Mouse (Mus musculus): ENCODE measurements at regions not wholly inside any gene's neighbourhood (a gene's known extent, or its start where the extent isn't known, plus 50 kb on each side); places are given as distances from the start of the nearest gene placed in this dataset.

DNA sequence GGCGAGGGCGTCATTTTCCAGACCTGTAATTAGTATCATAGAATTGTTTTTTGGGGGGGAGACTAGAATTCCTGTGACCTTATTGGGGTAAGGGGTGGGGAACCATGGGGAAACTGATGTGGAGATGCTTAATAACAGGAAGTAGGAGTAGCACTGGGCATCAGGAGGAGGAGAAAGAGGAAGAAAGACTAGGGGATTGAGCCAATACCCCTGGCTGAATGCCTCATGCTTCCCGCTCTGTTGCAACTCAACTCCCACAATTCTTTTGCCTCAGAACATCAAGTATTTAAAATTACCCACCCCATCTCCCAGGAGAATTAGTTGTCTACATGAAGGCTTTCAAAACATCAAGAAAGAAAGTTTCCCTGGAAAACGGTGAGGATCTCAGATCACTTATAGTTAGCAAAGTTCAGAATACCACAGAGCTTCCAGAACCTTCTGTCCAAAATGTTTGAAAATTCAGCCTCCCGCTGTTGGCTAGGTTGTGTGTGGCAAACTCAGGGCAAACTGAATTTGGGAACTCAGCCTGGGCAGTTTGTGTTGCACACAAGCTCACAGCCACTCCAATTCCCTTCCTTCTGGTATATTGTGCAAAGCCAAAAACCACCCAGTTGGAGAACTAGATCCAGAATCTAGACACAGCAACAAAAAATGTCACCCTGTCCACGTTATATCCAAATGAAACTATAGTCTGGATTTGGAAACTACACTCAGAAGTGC is 209.8 kb downstream of the Icos start:
- TF ChIP-seq POLR2A (IDR thresholded peaks at IDR 0.05; ENCODE audit: extremely low read depth, insufficient read depth, low read length) (no peak), CTCF (IDR thresholded peaks at IDR 0.05; ENCODE audit: low read depth, low read length) (no peak)
- 82% methylated on average over 6 of the region's 6 CpGs for WGBS
- Histone ChIP-seq H3K9ac (ENCODE audit: low read depth, low read length) (no peak overlapping the region), H3K27me3 (ENCODE audit: control insufficient read depth, insufficient read depth, low read length) (no peaks in the 10 kb centered on the region), H3K36me3 (ENCODE audit: control insufficient read depth, insufficient read depth, low read length) (no peaks in the 10 kb centered on the region), H3K27ac (replicated peaks; ENCODE audit: insufficient read depth, low read depth, low read length) (no peak overlapping the region), H3K4me1 (ENCODE audit: control insufficient read depth, insufficient read depth, low read length) (no peaks in the 10 kb centered on the region), H3K79me2 (ENCODE audit: control insufficient read depth, insufficient read depth, low read length) (no peaks in the 10 kb centered on the region), H3K4me3 (ENCODE audit: insufficient read depth, low read depth, low read length) (no peak overlapping the region)
- no peak for DNase-seq (ENCODE audit: extremely low read depth, low read depth, low spot score)

DNA sequence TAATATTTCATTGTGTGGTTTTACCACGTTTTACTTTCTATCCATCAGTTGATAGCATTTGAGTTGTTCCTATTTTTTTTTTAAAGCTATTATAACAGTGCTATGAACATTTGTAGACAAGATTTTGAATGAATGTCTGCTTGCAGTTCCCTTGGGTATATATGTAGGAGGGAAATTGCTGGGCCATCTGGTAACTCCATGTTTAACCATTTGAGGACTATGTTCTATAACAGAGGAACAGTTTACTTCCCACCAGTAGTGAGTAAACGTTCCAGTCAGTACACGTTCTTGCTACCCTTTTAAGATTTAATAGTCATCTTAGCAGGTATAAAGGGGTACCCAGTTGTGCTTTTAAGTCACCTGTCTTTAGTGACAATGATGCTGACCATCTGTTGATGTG is 213.2 kb downstream of the Icos start:
- no peak overlapping the region for H3K27ac ChIP-seq (replicated peaks; ENCODE audit: insufficient read depth, low read depth, low read length)
- no peak for TF ChIP-seq POLR2A (IDR thresholded peaks at IDR 0.05; ENCODE audit: extremely low read depth, insufficient read depth, low read length)
- TF ChIP-seq CTCF (IDR thresholded peaks at IDR 0.05; ENCODE audit: low read depth, low read length): no peak
- H3K4me3 ChIP-seq (ENCODE audit: insufficient read depth, low read depth, low read length): no peak overlapping the region
- 75% methylated on average over 3 of the region's 3 CpGs for WGBS
- no peaks in the 10 kb centered on the region for H3K27me3 ChIP-seq (ENCODE audit: control insufficient read depth, insufficient read depth, low read length)
- DNase-seq (ENCODE audit: extremely low read depth, low read depth, low spot score): no peak
- no peak overlapping the region for H3K9ac ChIP-seq (ENCODE audit: low read depth, low read length)
- H3K4me1 ChIP-seq (ENCODE audit: control insufficient read depth, insufficient read depth, low read length): no peaks in the 10 kb centered on the region
- no peaks in the 10 kb centered on the region for H3K79me2 ChIP-seq (ENCODE audit: control insufficient read depth, insufficient read depth, low read length)
- no peaks in the 10 kb centered on the region for H3K36me3 ChIP-seq (ENCODE audit: control insufficient read depth, insufficient read depth, low read length)

DNA sequence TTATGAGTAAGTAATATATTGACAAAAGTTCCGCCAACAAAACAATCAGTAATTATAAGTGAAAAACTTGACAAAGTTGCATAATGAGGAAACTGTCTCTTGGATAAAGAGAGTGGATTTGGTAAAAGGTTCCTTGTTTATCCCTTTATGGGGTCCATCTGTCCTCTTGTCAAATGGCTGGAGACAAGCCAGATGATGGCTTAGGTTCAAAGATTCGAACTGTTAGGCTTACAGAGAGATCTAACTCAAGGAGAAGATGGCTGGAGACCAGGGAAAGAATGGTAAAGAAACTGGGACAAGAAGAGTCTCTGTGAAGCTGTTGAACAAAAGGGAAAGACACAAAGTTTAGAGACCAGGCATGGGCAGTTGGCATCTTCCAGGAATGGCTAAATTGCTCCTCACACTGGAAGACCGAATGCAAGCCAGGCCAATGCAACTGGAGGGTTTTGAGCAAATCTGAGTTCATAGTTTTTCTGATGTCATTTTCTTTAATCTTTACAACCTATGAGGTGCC is 220.9 kb downstream of the Icos start:
- Histone ChIP-seq H3K4me3 (ENCODE audit: insufficient read depth, low read depth, low read length) (no peak overlapping the region), H3K9ac (ENCODE audit: low read depth, low read length) (no peak overlapping the region), H3K4me1 (ENCODE audit: control insufficient read depth, insufficient read depth, low read length) (no peaks in the 10 kb centered on the region), H3K36me3 (ENCODE audit: control insufficient read depth, insufficient read depth, low read length) (no peaks in the 10 kb centered on the region), H3K27me3 (ENCODE audit: control insufficient read depth, insufficient read depth, low read length) (peaks cover under 1% of the 10 kb centered on the region; the same call in 1 of the 2 replicates), H3K79me2 (ENCODE audit: control insufficient read depth, insufficient read depth, low read length) (no peaks in the 10 kb centered on the region), H3K27ac (replicated peaks; ENCODE audit: insufficient read depth, low read depth, low read length) (no peak overlapping the region)
- 92% methylated on average over 3 of the region's 3 CpGs for WGBS
- DNase-seq (ENCODE audit: extremely low read depth, low read depth, low spot score): no peak
- TF ChIP-seq POLR2A (IDR thresholded peaks at IDR 0.05; ENCODE audit: extremely low read depth, insufficient read depth, low read length) (no peak), CTCF (IDR thresholded peaks at IDR 0.05; ENCODE audit: low read depth, low read length) (no peak)

DNA sequence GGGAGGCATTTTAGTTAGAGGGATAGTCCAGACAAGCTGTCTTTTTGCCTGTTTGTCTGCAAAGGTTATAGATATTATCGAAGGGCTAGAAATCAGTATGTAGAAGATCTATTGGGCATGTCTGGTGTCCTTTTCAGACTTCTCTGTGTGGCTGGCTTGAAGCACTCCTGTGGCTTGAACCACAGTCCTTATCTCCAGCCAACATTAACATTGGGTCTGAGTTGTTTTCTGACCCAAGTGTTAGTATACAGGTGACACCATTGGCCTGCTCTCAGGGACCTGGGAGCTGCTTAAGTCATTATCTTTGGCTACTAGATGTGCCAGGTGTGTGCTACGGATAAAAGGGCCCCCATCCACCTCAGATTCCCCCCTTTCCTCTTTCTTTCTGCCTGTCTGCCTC is 223.3 kb downstream of the Icos start:
- H3K27ac ChIP-seq (replicated peaks; ENCODE audit: insufficient read depth, low read depth, low read length): no peak overlapping the region
- peaks cover 3% of the 10 kb centered on the region; the same call in 1 of the 2 replicates for H3K27me3 ChIP-seq (ENCODE audit: control insufficient read depth, insufficient read depth, low read length)
- H3K36me3 ChIP-seq (ENCODE audit: control insufficient read depth, insufficient read depth, low read length): no peaks in the 10 kb centered on the region
- H3K4me1 ChIP-seq (ENCODE audit: control insufficient read depth, insufficient read depth, low read length): no peaks in the 10 kb centered on the region
- TF ChIP-seq POLR2A (IDR thresholded peaks at IDR 0.05; ENCODE audit: extremely low read depth, insufficient read depth, low read length) (no peak), CTCF (IDR thresholded peaks at IDR 0.05; ENCODE audit: low read depth, low read length) (no peak)
- H3K9ac ChIP-seq (ENCODE audit: low read depth, low read length): no peak overlapping the region
- no peak overlapping the region for H3K4me3 ChIP-seq (ENCODE audit: insufficient read depth, low read depth, low read length)
- WGBS: 80% methylated on average over 2 of the region's 2 CpGs
- no peaks in the 10 kb centered on the region for H3K79me2 ChIP-seq (ENCODE audit: control insufficient read depth, insufficient read depth, low read length)
- no peak for DNase-seq (ENCODE audit: extremely low read depth, low read depth, low spot score)

DNA sequence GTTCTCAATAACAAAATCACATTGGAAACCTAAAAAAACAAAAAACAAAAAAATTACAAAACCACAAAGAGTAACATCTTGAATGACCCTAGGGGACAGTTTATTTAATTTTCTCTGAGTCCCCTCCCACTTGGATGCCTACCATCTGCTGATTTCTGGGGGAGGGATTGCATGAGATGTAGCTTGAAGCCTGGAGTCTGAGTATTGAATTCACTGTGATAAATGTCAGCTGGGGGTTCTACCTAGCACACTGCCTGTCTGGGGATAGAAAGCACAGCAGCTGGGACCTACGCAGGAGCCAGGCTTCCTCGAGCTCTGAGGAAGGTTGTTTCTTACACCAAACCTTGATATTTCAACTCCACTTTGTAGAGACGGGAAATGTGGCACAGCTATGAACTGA is 224.4 kb downstream of the Icos start:
- H3K4me1 ChIP-seq (ENCODE audit: control insufficient read depth, insufficient read depth, low read length): no peaks in the 10 kb centered on the region
- 83% methylated on average over 3 of the region's 3 CpGs for WGBS
- no peak overlapping the region for H3K27ac ChIP-seq (replicated peaks; ENCODE audit: insufficient read depth, low read depth, low read length)
- no peak overlapping the region for H3K9ac ChIP-seq (ENCODE audit: low read depth, low read length)
- H3K4me3 ChIP-seq (ENCODE audit: insufficient read depth, low read depth, low read length): no peak overlapping the region
- H3K27me3 ChIP-seq (ENCODE audit: control insufficient read depth, insufficient read depth, low read length): peaks cover 3% of the 10 kb centered on the region; the same call in 1 of the 2 replicates
- H3K79me2 ChIP-seq (ENCODE audit: control insufficient read depth, insufficient read depth, low read length): no peaks in the 10 kb centered on the region
- no peaks in the 10 kb centered on the region for H3K36me3 ChIP-seq (ENCODE audit: control insufficient read depth, insufficient read depth, low read length)
- TF ChIP-seq POLR2A (IDR thresholded peaks at IDR 0.05; ENCODE audit: extremely low read depth, insufficient read depth, low read length) (no peak), CTCF (IDR thresholded peaks at IDR 0.05; ENCODE audit: low read depth, low read length) (no peak)
- no peak for DNase-seq (ENCODE audit: extremely low read depth, low read depth, low spot score)

DNA sequence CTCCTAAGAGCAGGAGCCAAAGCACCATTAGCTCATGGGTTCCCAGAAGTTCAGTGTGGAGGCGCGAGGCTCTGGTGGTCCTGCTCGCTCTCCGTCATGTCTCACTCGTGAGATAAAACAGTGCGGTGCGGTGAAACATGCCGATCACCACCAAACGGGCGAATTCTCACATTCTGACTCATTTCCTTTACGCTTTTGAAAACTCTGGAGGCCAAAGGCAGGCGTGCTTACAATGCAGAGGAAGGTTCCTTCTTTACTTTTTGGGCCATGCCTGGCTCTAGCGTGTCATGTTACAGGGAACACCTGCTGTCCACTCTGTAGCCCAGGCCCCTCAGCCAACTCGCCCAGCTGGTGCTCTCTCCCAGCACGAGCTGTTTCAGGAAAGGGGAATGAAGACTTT is 225.4 kb downstream of the Icos start:
- no peaks in the 10 kb centered on the region for H3K36me3 ChIP-seq (ENCODE audit: control insufficient read depth, insufficient read depth, low read length)
- peaks cover 3% of the 10 kb centered on the region; the same call in 1 of the 2 replicates for H3K27me3 ChIP-seq (ENCODE audit: control insufficient read depth, insufficient read depth, low read length)
- TF ChIP-seq POLR2A (IDR thresholded peaks at IDR 0.05; ENCODE audit: extremely low read depth, insufficient read depth, low read length): no peak
- no peak for TF ChIP-seq CTCF (IDR thresholded peaks at IDR 0.05; ENCODE audit: low read depth, low read length)
- H3K79me2 ChIP-seq (ENCODE audit: control insufficient read depth, insufficient read depth, low read length): no peaks in the 10 kb centered on the region
- 41% methylated on average over 15 of the region's 15 CpGs for WGBS
- H3K27ac ChIP-seq (replicated peaks; ENCODE audit: insufficient read depth, low read depth, low read length): no peak overlapping the region
- DNase-seq (ENCODE audit: extremely low read depth, low read depth, low spot score): no peak
- no peak overlapping the region for H3K4me3 ChIP-seq (ENCODE audit: insufficient read depth, low read depth, low read length)
- H3K9ac ChIP-seq (ENCODE audit: low read depth, low read length): no peak overlapping the region
- no peaks in the 10 kb centered on the region for H3K4me1 ChIP-seq (ENCODE audit: control insufficient read depth, insufficient read depth, low read length)

Measured in liver, adult 2 months (tissue).